Mouse (Mus musculus) lung, adult 2 months (tissue): ENCODE data around the gene Oosp3.

Source experiments
- CTCF ChIP-seq: fragments of 200-500 bp; IDR thresholded peaks from 2 replicates; pipeline ENCODE4 v1.5.1; 2011; ENCODE audit warnings: mild to moderate bottlenecking, low read length, control low read depth; ENCODE audit not compliant: insufficient read depth
- POLR2A ChIP-seq: fragments of 200-500 bp; IDR thresholded peaks from 2 replicates; pipeline ENCODE4 v1.6.1; 2011; ENCODE audit warnings: low read depth, mild to moderate bottlenecking, control low read depth, low read length, borderline replicate concordance; ENCODE audit errors: extremely low read depth

- TF ChIP-seq CTCF (no peak), POLR2A (no peak)
Measured at GRCm38 (mm10) chr19:11724275-11724674, 27.4 kb downstream of the Oosp3 start.
